Mouse (Mus musculus) neural tube, embryonic 13.5 days (tissue): ENCODE data around the gene Clcnkb. TPM values are rescaled to one million over a fixed set of nuclear protein-coding genes. Genes with fewer than 3 reads are reported as not detected.

Experiments used
- ATAC-seq: fragments of 200-750 bp; cut with Nextera tagmentation; 2 replicates; pipeline ENCODE4 v1.8.0; 2017; ENCODE audit warnings: low read depth, mild to moderate bottlenecking, moderate TSS enrichment, moderate library complexity
- H3K27ac ChIP-seq: fragments of 300-500 bp; sonication (generic); replicated peaks from 2 replicates; pipeline ENCODE4 v1.5.1; 2015; ENCODE audit warnings: moderate library complexity, mild to moderate bottlenecking, inconsistent platforms
- H3K27me3 ChIP-seq: fragments of 300-500 bp; sonication (generic); 2 replicates; pipeline ENCODE4 v1.6.1; 2015; ENCODE audit warnings: mild to moderate bottlenecking, inconsistent platforms
- H3K36me3 ChIP-seq: fragments of 300-500 bp; sonication (generic); 2 replicates; pipeline ENCODE4 v1.6.1; 2015; ENCODE audit warnings: mild to moderate bottlenecking, inconsistent platforms
- H3K4me1 ChIP-seq: fragments of 300-500 bp; sonication (generic); replicated peaks from 2 replicates; pipeline ENCODE4 v1.6.1; 2015; ENCODE audit warnings: inconsistent platforms
- H3K4me2 ChIP-seq: fragments of 300-500 bp; sonication (generic); 2 replicates; pipeline ENCODE4 v1.6.1; 2015; ENCODE audit warnings: inconsistent platforms, mild to moderate bottlenecking, moderate library complexity
- H3K4me3 ChIP-seq: fragments of 300-500 bp; sonication (generic); 2 replicates; pipeline ENCODE4 v1.5.1; 2015; ENCODE audit warnings: mild to moderate bottlenecking, inconsistent platforms
- H3K9ac ChIP-seq: fragments of 300-500 bp; sonication (generic); 2 replicates; pipeline ENCODE4 v1.6.1; 2015; ENCODE audit warnings: moderate library complexity, mild to moderate bottlenecking, inconsistent platforms
- H3K9me3 ChIP-seq: fragments of 300-500 bp; sonication (generic); 2 replicates; pipeline ENCODE4 v1.6.1; 2016; ENCODE audit warnings: inconsistent platforms
- WGBS: fragments of 180-500 bp; shearing (Covaris S2); methylation state at CpG from one replicate; pipeline ENCODE4 v1.1.7; 2015; 5-methylcytosine and 5-hydroxymethylcytosine counted together
- polyA plus RNA-seq: library from polyadenylated mRNA; unstranded; fragments of >200 nt; fragmentation: Nextera tagmentation; extraction: Ambion mirVana; gene quantifications from 2 replicates; pipeline ENCODE4 v1.2.1, GENCODE M21; 2015

Gene Clcnkb
- not detected in 2 replicates for polyA plus RNA-seq

DNA sequence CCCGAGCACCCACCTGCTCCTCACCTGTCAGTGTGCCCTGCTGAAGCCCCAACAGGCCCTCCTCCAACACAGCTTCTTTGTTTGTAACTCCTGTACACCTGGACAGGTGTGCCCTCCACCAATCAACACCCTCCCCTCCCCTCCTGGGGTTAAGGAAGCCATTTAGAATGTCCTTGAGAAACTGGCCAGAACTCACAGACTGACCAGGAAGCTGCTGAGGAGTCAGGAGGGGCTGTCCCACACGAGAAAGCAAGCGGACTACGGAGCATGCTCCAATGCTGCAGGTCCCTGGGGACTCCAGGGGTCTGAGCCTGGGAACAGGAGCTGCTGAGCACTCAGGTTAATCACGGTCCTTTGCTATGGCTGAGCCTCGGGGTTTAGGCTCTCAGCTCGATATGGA, at the start of gene Clcnkb:
Gene Clcnkb, minus strand, starts transcription at position 91 of the 400 bp plus-strand sequence.
- Histone ChIP-seq H3K9ac (no peak within 1 kb of the TSS), H3K27ac (no peak within 1 kb of the TSS), H3K4me1 (peaks cover 5% of the 10 kb centered on the region; the same call in 1 of the 2 replicates), H3K4me3 (no peak within 1 kb of the TSS), H3K9me3 (no peaks in the 10 kb centered on the region), H3K27me3 (0 out of 2 replicates have a peak, but pooled peaks cover 6% of the 10 kb centered on the region), H3K4me2 (no peak within 1 kb of the TSS), H3K36me3 (no peaks in the 10 kb centered on the region)
- ATAC-seq = no peak
- WGBS = 59% methylated on average over 7 of the region's 7 CpGs

DNA sequence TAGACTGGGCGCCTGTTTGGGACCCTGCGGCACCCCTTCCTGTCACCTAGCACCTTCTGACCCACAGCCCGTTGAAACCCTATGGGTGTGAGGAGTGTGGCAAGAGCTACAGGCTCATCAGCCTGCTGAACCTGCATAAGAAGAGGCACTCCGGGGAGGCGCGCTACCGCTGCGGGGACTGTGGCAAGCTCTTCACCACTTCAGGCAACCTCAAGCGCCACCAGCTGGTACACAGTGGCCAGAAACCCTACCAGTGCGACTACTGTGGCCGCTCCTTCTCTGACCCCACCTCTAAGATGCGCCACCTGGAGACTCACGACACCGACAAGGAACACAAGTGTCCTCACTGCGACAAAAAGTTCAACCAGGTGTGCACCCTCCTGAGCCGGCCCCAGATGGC, 48.9 kb upstream of the Clcnkb start:
- no peak for ATAC-seq
- H3K4me3 ChIP-seq = no peak overlapping the region
- peaks cover 90% of the 10 kb centered on the region for H3K36me3 ChIP-seq
- H3K9me3 ChIP-seq = no peaks in the 10 kb centered on the region
- H3K4me2 ChIP-seq = no peak overlapping the region
- no peak overlapping the region for H3K9ac ChIP-seq
- WGBS = 73% methylated on average over 16 of the region's 16 CpGs
- peaks cover 14% of the 10 kb centered on the region for H3K4me1 ChIP-seq
- no peak overlapping the region for H3K27ac ChIP-seq
- no peaks in the 10 kb centered on the region for H3K27me3 ChIP-seq

DNA sequence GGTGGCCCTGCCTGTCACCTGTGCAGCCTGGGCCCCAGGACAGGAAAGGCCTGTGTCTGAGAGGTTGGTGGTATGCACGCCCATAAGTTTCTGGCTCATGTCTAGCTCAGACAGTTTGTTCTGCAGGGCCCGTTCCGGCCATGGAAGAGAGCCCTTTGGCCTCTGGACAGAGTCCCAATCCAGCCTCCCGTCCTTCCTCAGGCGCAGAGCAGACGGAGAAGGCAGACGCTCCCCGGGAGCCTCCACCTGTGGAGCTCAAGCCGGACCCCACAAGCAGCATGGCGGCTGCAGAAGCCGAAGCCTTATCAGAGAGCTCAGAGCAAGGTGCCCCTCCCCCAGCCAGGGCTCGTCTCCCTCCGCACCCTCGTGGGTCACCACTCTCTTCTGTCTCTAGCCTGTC, 47.7 kb upstream of the Clcnkb start:
- ATAC-seq = no peak
- 89% methylated on average over 14 of the region's 14 CpGs for WGBS
- Histone ChIP-seq H3K4me3 (no peak overlapping the region), H3K36me3 (peaks cover 80% of the 10 kb centered on the region), H3K27me3 (no peaks in the 10 kb centered on the region), H3K4me1 (peaks cover 20% of the 10 kb centered on the region), H3K9ac (no peak overlapping the region), H3K4me2 (no peak overlapping the region), H3K9me3 (no peaks in the 10 kb centered on the region), H3K27ac (no peak overlapping the region)

DNA sequence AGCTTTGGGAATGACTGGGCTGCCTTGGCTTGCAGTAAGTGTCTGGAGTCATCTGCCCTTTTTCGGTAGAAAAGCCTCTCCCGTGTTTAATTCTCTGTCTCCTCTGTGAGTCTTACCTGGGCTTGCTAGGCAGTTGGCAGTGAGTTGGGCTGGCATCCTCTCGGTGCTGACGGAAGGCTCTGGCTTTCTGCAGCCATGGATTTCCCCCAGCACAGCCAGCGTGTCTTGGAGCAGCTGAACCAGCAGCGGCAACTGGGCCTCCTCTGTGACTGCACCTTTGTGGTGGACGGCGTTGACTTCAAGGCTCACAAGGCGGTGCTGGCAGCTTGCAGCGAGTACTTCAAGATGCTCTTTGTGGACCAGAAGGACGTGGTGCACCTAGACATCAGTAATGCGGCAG, 45.8 kb upstream of the Clcnkb start:
- no peaks in the 10 kb centered on the region for H3K27me3 ChIP-seq
- no peak for ATAC-seq
- peaks cover 63% of the 10 kb centered on the region for H3K36me3 ChIP-seq
- 87% methylated on average over 12 of the region's 12 CpGs for WGBS
- H3K27ac ChIP-seq = no peak overlapping the region
- H3K4me1 ChIP-seq = peaks cover 28% of the 10 kb centered on the region
- H3K4me2 ChIP-seq = no peak overlapping the region
- no peak overlapping the region for H3K9ac ChIP-seq
- no peaks in the 10 kb centered on the region for H3K9me3 ChIP-seq
- no peak overlapping the region for H3K4me3 ChIP-seq

DNA sequence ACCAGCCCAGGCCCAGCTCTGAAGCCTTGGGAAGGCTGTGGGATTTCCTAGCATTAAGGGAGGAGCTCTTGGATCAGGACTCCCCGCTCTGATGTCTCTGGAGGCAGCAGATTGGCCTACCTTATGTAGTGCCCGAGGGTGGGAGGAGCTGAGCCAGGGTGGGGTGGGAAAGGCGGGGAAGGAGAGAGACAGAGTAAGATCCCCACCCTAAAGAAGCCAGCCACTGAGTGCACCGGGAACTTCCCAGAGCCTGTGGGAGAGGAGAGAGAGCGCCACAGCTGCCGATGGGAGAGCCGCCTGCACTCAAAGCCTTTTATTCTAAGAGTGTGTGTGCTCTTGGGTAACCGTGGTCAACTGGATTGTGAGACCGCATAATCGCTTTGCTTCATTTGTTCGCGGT, 45.3 kb upstream of the Clcnkb start:
- no peak overlapping the region for H3K4me2 ChIP-seq
- no peak overlapping the region for H3K4me3 ChIP-seq
- H3K36me3 ChIP-seq = peaks cover 60% of the 10 kb centered on the region
- no peak overlapping the region for H3K27ac ChIP-seq
- H3K4me1 ChIP-seq = peaks cover 30% of the 10 kb centered on the region
- 41% methylated on average over 12 of the region's 12 CpGs for WGBS
- H3K9ac ChIP-seq = 0 out of 2 replicates have a peak overlapping the region, but pooled peaks have one; percentile 34
- no peaks in the 10 kb centered on the region for H3K27me3 ChIP-seq
- ATAC-seq = 0 out of 2 replicates have a peak, but pooled peaks have one; percentile 19
- H3K9me3 ChIP-seq = no peaks in the 10 kb centered on the region

DNA sequence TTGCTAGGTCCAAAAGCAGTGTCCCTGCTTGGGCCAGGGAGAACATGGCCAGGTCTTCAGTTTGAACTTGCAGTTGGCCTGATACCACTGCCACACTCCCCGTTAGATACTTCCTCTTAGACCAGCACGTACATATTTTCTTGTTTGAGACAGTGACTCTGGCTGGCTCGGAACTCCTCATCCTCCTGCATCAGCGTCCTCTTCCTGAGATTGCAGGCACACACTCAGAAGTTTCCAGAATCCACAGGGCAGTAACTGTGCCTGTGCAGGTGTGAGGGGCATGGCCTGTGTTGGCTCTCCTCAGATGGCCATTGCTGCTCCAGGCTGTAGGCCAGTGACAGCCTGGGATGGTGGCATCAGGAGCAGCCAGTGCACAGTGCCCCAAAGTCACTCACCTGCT, 44.7 kb upstream of the Clcnkb start:
- Histone ChIP-seq H3K9ac (0 out of 2 replicates have a peak overlapping the region, but pooled peaks have one; percentile 26), H3K27me3 (no peaks in the 10 kb centered on the region), H3K4me3 (no peak overlapping the region), H3K4me2 (no peak overlapping the region), H3K36me3 (peaks cover 58% of the 10 kb centered on the region), H3K27ac (no peak overlapping the region), H3K9me3 (no peaks in the 10 kb centered on the region), H3K4me1 (peaks cover 36% of the 10 kb centered on the region)
- no peak for ATAC-seq
- WGBS = 87% methylated on average over 4 of the region's 4 CpGs

DNA sequence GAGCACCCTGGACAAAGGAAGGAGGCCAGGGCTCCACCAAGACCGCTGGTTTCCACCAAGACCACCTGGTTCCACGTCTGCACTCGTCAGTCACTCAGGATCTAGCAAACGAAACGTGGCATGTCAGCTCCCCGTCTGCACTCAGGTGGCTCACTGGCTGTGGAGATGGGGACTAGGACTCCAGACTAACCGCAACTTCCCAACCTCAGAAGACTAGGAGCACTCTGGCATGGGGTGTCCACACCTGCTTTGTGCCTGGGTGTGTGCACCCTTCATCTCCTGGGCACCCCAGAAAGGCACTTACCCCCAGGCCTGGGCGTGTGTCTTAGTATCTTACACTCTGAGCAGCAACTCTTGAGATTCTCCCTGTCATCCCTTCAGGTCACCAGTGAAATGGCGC, 44.0 kb upstream of the Clcnkb start:
- peaks cover 43% of the 10 kb centered on the region for H3K4me1 ChIP-seq
- no peaks in the 10 kb centered on the region for H3K9me3 ChIP-seq
- H3K4me3 ChIP-seq = no peak overlapping the region
- H3K9ac ChIP-seq = 0 out of 2 replicates have a peak overlapping the region, but pooled peaks have one; percentile 9
- ATAC-seq = no peak
- 94% methylated on average over 9 of the region's 9 CpGs for WGBS
- H3K4me2 ChIP-seq = no peak overlapping the region
- no peak overlapping the region for H3K27ac ChIP-seq
- H3K27me3 ChIP-seq = no peaks in the 10 kb centered on the region
- H3K36me3 ChIP-seq = peaks cover 51% of the 10 kb centered on the region

DNA sequence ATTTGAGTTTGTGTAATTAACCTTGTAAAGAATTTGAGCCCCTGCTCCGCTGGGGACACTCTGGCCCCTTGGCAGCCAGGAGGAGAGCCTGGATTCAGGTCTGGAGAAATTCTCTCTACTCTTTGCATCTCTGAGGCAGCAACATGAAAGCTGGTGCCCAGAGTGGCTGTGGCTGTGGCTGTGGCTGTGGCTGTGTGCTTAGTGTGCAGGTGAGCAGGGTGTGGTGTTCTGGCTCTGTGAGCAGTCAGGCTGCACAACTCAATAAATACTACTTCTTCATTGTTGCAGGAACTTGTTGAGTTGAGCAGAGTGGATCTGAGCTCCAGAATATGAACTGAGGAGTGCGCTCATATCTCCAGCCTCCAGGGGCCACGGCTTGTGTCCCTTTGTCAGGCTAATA, 43.1 kb upstream of the Clcnkb start:
- no peak overlapping the region for H3K4me2 ChIP-seq
- H3K4me1 ChIP-seq = peaks cover 47% of the 10 kb centered on the region
- WGBS = 66% methylated on average over 3 of the region's 3 CpGs
- no peaks in the 10 kb centered on the region for H3K27me3 ChIP-seq
- H3K4me3 ChIP-seq = no peak overlapping the region
- peaks cover 42% of the 10 kb centered on the region for H3K36me3 ChIP-seq
- no peaks in the 10 kb centered on the region for H3K9me3 ChIP-seq
- no peak for ATAC-seq
- H3K9ac ChIP-seq = no peak overlapping the region
- H3K27ac ChIP-seq = no peak overlapping the region

DNA sequence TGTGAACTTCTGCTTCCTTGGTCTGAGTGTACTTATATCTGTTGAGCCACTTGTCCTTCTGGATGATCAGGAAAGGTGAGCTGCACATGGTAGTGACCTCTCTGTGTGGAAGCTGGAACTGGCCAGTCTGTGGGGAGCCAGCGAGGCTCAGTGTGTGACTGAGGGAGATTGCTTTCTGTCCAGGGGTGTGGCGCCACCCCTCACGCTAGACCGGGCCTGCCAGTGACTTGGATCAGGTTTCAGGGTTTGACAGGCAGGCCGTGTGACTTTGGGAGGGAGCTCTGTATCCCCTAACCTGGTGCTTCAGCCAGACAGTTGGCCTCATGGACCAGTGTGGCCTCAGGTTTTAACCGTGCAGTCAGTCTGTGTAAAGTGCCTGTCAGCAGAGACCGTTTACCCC, 42.4 kb upstream of the Clcnkb start:
- no peak overlapping the region for H3K27ac ChIP-seq

DNA sequence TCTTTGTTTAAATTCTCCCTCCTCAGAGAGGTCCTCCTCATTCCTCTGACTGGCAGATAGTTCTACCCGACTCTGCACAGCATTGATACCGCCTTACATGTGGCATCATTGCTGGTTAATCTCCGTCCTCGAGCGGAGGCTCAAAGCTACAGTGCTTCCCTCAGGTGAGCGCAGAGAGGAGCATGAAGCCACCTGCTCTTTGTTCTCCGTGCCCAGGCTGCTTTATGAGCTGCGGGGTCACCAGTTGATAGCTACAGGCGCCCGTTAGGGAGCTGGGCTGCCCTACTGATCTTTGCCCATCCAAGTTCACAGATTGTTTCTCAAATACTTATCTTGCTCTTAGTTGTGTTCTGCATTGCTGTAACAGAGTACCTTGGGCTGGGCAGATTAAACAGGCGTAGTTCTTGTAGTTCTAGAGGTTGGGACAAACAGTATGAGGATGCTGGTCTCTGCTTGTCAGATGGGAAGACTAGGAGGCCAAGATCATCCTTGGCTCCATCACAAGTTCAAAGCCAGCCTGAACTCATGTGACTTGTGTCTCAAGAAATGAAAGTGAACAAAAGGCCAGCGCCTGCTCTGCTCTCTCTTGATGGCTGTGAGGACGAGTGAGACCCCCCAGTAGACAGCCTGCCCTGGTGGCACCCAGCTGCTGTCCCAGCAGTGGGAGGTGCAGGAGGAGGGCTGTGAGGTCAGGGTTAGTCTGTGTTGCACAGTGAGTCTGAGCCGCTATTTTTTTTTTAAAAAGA, 40.6 kb upstream of the Clcnkb start:
- H3K27me3 ChIP-seq = no peaks in the 10 kb centered on the region
- no peak overlapping the region for H3K27ac ChIP-seq
- no peak overlapping the region for H3K9ac ChIP-seq
- peaks cover 43% of the 10 kb centered on the region for H3K36me3 ChIP-seq
- ATAC-seq = no peak
- no peak overlapping the region for H3K4me2 ChIP-seq
- peaks cover 50% of the 10 kb centered on the region for H3K4me1 ChIP-seq
- H3K9me3 ChIP-seq = no peaks in the 10 kb centered on the region
- 92% methylated on average over 14 of the region's 14 CpGs for WGBS
- no peak overlapping the region for H3K4me3 ChIP-seq

More for the DNA sequence above, 42.4 kb upstream of the Clcnkb start:
- ATAC-seq = no peak
- no peak overlapping the region for H3K4me3 ChIP-seq
- H3K9me3 ChIP-seq = no peaks in the 10 kb centered on the region
- WGBS = 9% methylated on average over 7 of the region's 7 CpGs
- no peaks in the 10 kb centered on the region for H3K27me3 ChIP-seq
- peaks cover 42% of the 10 kb centered on the region for H3K36me3 ChIP-seq
- peaks cover 47% of the 10 kb centered on the region for H3K4me1 ChIP-seq
- H3K4me2 ChIP-seq = no peak overlapping the region
- H3K9ac ChIP-seq = peak overlapping the region; percentile 41; the same call in 1 of the 2 replicates

DNA sequence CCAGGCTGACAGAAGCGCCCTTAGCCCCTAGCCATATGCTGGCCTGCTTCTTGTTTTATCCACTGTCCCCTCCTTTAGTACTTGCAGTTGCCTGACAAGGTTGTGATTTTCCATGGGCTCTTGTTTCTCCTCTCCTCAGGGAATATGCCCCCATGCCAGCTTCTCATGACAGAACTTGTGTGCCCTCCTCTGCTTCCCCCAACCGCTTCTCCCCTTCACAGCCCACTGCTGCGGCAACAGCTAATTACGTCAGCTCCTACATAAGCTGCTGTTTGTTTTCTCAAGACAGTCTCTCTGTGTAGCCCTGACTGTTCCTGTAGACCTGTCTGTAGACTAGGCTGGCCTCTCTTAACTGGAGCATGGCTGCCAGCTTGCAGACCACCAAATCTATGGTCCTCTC, 39.7 kb upstream of the Clcnkb start:
- no peaks in the 10 kb centered on the region for H3K27me3 ChIP-seq
- no peak overlapping the region for H3K27ac ChIP-seq
- peaks cover 47% of the 10 kb centered on the region for H3K36me3 ChIP-seq
- H3K4me3 ChIP-seq = no peak overlapping the region
- ATAC-seq = no peak
- WGBS = 72% methylated on average over 4 of the region's 4 CpGs
- H3K4me2 ChIP-seq = no peak overlapping the region
- no peak overlapping the region for H3K9ac ChIP-seq
- H3K4me1 ChIP-seq = peaks cover 42% of the 10 kb centered on the region
- no peaks in the 10 kb centered on the region for H3K9me3 ChIP-seq

DNA sequence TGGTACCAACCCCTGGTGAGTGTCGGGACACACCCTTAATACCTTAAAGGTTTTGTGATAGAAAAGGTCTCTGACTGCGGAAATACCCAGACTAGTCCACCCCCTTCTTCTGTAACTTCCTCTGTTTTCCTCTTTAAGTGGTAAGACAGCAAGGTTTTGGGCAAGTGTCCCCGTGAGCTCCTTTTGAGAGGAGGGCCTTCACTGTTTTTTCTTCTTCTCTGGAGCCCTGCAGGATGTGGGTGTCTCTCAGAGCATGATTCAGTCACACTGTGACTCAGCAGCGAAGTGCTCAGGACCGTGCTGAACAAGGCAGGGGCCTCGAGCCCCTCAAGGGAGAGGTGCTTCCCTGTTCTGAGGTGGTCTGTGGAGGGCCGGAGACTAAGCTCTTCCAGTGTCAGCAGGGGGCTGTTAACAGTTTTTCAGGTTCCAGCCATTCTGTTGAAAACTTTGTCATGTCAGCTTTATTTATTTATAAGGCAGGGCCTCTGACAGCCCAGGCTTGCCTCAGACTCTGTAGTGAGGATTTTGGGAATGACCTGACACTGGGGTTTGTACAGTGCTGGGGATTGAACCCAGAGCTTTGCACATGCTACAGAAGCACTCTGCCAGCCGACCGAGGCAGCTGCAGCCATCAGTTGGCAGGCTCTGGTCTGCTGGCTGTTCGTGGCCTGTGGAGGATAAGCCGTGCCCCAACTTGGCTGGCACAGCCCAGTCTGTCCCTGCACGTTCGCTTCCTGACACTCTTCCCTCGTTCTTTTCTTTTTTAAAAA, 39.0 kb upstream of the Clcnkb start:
- 79% methylated on average over 14 of the region's 14 CpGs for WGBS
- Histone ChIP-seq H3K36me3 (peaks cover 47% of the 10 kb centered on the region), H3K9me3 (no peaks in the 10 kb centered on the region), H3K27ac (no peak overlapping the region), H3K4me3 (no peak overlapping the region), H3K4me1 (peaks cover 38% of the 10 kb centered on the region), H3K9ac (no peak overlapping the region), H3K4me2 (no peak overlapping the region), H3K27me3 (no peaks in the 10 kb centered on the region)
- no peak for ATAC-seq
